Mouse (Mus musculus) urinary bladder, adult 18-20 months (tissue): ENCODE results near the gene Tor3a.

ENCODE experiments used
- DNase-seq, 2 experiments: peaks; one replicate each; pipeline ENCODE4 v3.0.0; 2022; ENCODE audit warnings: low spot score in 2 of 2, mixed read lengths in 2 of 2

Gene Tor3a

GRCm38 (mm10) chr1:156635148-156635547, 39.0 kb downstream of the Tor3a start:
- DNase-seq: no peak

DNA sequence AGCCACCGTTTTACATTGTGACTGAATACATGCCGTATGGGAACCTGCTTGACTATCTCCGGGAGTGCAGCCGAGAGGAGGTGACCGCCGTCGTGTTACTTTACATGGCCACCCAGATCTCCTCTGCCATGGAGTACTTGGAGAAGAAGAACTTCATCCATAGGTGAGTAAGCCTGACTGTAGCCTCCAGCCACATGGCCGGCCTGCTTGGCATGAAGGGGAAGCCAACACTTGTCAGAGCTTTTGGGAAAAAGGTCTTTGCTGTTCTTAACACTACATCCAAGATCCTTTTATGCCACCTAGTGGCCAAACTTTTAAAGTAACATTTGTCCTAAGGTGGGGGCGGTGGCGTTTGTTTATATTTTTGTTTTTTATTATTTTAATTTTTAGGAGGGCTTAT, 41.1 kb downstream of the Tor3a start:
- DNase-seq: no peak

GRCm38 (mm10) chr1:156630965-156631364, 43.2 kb downstream of the Tor3a start:
- no peak for DNase-seq

- DNase-seq: no peak
Observed at GRCm38 (mm10) chr1:156629984-156630383, 44.2 kb downstream of the Tor3a start.

DNA sequence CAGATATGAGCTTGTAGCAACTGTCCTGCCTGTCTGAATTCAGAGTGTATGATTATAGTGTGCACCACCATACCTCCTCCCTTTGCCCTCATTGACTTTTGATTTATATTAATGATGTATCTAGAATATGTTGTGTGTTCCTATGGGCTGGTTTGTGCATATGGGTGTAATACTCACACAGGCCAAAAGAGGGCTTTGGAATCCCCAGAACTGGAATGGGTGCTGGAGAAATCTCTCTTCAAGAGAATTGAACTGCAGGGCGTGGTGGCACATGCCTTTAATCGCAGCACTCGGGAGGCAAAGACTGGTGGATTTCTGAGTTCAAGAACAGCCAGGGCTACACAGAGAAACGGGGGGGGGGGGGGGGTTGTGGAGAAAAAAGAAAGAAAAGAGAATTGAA, 47.4 kb downstream of the Tor3a start:
- DNase-seq: no peak

- DNase-seq: no peak
Observed at GRCm38 (mm10) chr1:156624231-156624630, 49.9 kb downstream of the Tor3a start.

- no peak for DNase-seq
Observed at GRCm38 (mm10) chr1:156620951-156621350, 53.2 kb downstream of the Tor3a start.

DNA sequence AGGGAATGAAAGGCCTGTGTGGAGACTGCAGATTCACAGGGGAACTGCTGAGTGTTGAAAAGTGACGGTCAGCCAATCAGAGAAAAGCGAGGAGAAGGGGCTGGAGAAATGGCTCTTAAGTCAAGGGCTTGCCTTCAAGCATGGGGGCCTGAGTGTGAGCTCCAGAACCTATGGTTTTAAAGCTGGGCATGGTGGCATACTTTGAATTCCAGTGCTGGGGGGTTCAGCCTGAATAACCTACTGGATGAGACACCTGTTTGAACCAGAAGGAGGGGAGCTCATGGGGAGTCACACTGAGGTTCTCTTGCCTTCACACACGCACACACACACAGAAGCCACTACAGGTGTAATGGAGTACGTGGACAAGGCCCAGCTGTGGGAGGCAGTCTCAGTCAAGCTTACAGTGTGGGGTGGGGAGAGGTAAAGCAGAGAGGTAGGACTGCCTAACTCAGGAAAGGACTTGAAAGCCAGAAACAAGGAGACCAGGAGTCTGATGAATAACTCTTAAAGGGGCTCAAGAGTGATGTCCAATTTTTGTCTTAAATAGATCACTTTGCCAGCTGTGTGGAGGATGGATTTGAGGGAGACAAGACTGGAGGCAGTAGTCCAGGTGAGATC, 53.8 kb downstream of the Tor3a start:
- DNase-seq: no peak

- DNase-seq: no peak
Observed at GRCm38 (mm10) chr1:156617811-156618210, 56.3 kb downstream of the Tor3a start.

- peak; percentile 19 to 25 for DNase-seq
Observed at GRCm38 (mm10) chr1:156616989-156617598, 57.1 kb downstream of the Tor3a start.

DNA sequence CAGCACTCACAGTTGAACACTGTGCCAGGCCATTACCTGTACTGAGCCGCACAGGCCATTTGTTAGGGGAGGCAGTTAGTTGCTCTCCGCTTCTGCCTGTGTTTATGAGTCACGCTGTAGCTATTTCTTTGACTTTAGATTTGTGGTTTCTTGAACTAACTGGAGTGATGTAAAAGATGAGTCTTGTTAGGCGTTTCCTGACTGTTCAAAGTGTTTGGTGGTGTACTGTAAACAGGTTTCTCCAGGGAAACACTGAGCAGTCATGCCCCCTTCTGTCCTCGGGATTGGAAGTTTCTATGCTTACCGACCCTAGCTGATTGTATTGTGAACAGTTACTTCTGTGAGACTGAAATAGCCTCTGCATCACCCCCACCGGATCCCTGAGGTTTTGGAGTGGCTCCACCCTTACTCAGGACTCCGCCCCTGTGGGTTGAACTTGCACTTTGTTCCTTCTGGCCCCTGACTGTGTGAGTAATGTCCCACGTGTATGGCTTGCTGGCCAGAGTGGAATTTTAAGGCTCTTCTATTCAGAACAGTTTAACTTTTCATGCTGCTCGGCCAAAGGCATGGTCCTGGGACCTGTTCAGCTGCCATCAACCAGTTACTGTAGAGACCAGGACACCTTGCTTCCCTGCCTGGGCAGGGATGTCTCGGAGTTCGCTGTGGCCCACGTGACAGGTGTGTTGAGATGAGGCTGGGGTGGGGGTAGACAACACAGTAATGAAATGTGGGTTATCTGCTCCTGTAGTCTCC, 58.6 kb downstream of the Tor3a start:
- peak; percentile 64 to 76 for DNase-seq

DNA sequence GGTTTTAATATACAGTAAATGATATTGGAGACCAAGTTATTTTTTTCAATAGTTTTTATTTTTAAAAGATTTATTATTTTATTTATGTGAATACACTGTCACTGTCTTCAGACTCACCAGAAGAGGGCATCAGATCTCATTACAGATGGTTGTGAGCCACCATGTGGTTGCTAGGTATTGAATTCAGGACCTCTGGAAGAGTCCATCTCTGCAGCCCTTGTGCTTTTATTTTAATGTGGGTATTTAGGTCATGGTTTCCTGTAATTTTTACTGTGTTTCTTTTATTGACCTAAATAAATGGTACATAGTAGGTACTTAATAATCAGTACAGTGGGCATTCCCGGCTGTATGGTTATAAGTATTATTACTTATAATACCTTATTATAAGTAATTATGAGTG, 59.4 kb downstream of the Tor3a start:
- no peak for DNase-seq

- no peak for DNase-seq
Observed at GRCm38 (mm10) chr1:156613855-156614530, 60.2 kb downstream of the Tor3a start.

DNA sequence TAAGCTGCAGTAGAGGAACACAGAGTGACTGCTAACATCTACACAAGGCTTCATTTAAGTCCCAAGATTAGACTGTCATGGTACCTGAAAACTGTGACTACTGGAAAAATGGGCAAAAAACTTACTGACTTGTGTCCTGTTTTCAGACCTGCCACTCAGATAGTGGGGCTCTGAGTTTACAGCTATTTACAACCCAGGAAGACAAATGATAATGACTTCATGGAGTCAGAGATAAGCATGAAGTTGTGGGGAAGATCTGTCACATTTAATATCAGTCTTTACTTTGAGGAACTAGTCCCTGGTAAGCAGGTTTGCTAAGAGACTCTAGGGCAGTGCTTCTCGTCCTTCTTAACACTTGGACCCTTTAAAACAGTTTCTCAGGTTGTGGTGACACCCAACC, 63.9 kb downstream of the Tor3a start:
- no peak for DNase-seq

- no peak for DNase-seq
Observed at GRCm38 (mm10) chr1:156608496-156608895, 65.7 kb downstream of the Tor3a start.

DNA sequence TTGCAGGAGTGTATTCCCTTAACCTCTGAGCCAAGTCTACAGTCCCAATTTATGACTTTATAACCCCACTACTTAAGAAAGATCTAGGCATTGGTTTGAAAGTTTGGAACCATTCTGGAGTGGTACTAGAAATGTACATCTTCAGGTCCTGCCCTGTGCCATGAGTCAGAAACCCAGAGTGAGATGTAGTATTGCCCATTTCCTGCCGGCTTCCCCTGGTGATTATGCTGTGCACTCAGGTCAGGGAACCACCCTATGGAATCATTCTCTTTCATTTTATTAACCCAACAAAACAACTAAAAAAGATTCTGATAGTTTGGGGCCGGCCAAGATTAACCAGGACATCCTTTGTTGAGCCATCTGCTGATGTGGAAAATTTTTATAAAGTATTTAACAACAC, 68.2 kb downstream of the Tor3a start:
- DNase-seq: no peak

DNA sequence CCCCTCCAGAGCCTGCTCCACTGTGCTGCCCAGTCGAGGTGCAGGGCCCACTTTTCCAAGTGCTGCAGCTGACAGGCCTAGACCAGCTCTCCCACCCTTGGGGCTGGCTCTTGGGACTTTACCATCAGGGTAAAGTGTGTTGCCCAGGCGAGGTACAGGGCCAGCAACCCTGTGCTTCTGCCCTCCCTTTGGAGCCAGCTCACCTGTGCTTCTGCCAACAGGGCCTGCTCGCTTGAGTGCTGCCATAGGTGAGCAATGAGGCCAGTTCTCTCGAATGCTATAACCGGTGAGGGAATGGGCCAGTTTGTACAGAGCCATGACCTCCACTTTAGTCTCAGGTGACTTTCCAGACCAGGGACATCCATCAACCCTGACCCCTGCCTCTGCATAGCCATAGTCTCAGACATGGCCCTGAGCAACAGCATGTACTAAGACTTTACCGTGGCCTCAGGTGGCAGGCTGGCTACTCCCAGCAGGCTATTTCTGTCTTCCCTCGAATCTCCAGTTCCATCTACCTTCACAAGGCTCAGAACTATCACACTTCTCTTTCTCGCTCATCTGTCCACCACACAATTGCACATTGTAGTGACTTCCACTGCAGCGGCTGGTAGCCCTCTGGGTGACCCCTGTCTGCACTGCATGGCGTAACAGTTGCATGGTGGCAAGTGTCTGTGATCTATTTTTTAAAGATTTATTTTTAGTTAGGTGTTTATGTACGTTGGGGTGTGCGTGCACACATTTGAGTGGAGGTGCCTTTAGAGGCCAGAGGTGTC, 68.9 kb downstream of the Tor3a start:
- no peak for DNase-seq
